Mouse (Mus musculus) midbrain, embryonic 11.5 days (tissue): Measurements from ENCODE around the gene Cyp11a1. TPM values are rescaled to one million over a fixed set of nuclear protein-coding genes. Genes with fewer than 3 reads are reported as not detected.

Source experiments
- ATAC-seq: fragments of 200-750 bp; cut with Nextera tagmentation; 2 replicates; pipeline ENCODE4 v1.8.0; 2017; ENCODE audit warnings: moderate TSS enrichment, moderate library complexity; ENCODE audit not compliant: low FRiP score
- DNase-seq: peaks from one replicate; pipeline ENCODE4 v3.0.0; 2015; ENCODE audit warnings: low spot score; ENCODE audit errors: missing footprints
- H3K27ac ChIP-seq: fragments of 300-500 bp; sonication (generic); 2 replicates; pipeline ENCODE4 v1.5.1; 2014; ENCODE audit warnings: low read depth, low read length
- H3K27me3 ChIP-seq: fragments of 300-500 bp; sonication (generic); 2 replicates; pipeline ENCODE4 v1.6.1; 2014; ENCODE audit warnings: mild to moderate bottlenecking, low read length, moderate library complexity, mixed read lengths; ENCODE audit not compliant: control insufficient read depth, insufficient read depth
- H3K36me3 ChIP-seq: fragments of 300-500 bp; sonication (generic); 2 replicates; pipeline ENCODE4 v1.6.1; 2014; ENCODE audit warnings: mild to moderate bottlenecking, low read length, moderate library complexity, mixed read lengths; ENCODE audit not compliant: control insufficient read depth, insufficient read depth
- H3K4me1 ChIP-seq: fragments of 300-500 bp; sonication (generic); 2 replicates; pipeline ENCODE4 v1.6.1; 2014; ENCODE audit warnings: low read length; ENCODE audit not compliant: control insufficient read depth, insufficient read depth
- H3K4me2 ChIP-seq: fragments of 300-500 bp; sonication (generic); 2 replicates; pipeline ENCODE4 v1.6.1; 2014; ENCODE audit warnings: mild to moderate bottlenecking, moderate library complexity
- H3K4me3 ChIP-seq: fragments of 300-500 bp; sonication (generic); 2 replicates; pipeline ENCODE4 v1.5.1; 2014; ENCODE audit warnings: low read depth, low read length
- H3K9ac ChIP-seq: fragments of 300-500 bp; sonication (generic); 2 replicates; pipeline ENCODE4 v1.6.1; 2014; ENCODE audit warnings: low read length
- H3K9me3 ChIP-seq: fragments of 300-500 bp; sonication (generic); 2 replicates; pipeline ENCODE4 v1.6.1; 2016; ENCODE audit warnings: low read length; ENCODE audit not compliant: control insufficient read depth
- WGBS: fragments of 180-500 bp; shearing (Covaris S2); extraction: QIAGEN DNeasy Blood & Tissue Kit; methylation state at CpG from one replicate; pipeline ENCODE4 v1.1.7; 2014; 5-methylcytosine and 5-hydroxymethylcytosine counted together
- polyA plus RNA-seq: library from polyadenylated mRNA; unstranded; fragments of >200 nt; fragmentation: Nextera tagmentation; extraction: Ambion mirVana; gene quantifications from 2 replicates; pipeline ENCODE4 v1.2.1, GENCODE M21; 2014

The Cyp11a1 gene
- polyA plus RNA-seq, 1 experiment from 2014 or later = not detected

- Histone ChIP-seq H3K27me3 (no peaks in the 10 kb centered on the region), H3K4me3 (no peak overlapping the region), H3K27ac (no peak overlapping the region), H3K4me1 (no peaks in the 10 kb centered on the region), H3K36me3 (no peaks in the 10 kb centered on the region), H3K4me2 (no peak overlapping the region), H3K9me3 (no peaks in the 10 kb centered on the region), H3K9ac (no peak overlapping the region)
- no peak for ATAC-seq
- no peak for DNase-seq
- 85% methylated on average over 6 of the region's 6 CpGs for WGBS
Measured at GRCm38 (mm10) chr9:58029635-58030034, 23.4 kb downstream of the Cyp11a1 start.

- Histone ChIP-seq H3K27me3 (no peaks in the 10 kb centered on the region), H3K36me3 (no peaks in the 10 kb centered on the region), H3K4me2 (no peak overlapping the region), H3K4me1 (no peaks in the 10 kb centered on the region), H3K4me3 (no peak overlapping the region), H3K9ac (no peak overlapping the region), H3K9me3 (no peaks in the 10 kb centered on the region), H3K27ac (no peak overlapping the region)
- no peak for DNase-seq
- ATAC-seq = no peak
- 92% methylated on average over 5 of the region's 5 CpGs for WGBS
Measured at GRCm38 (mm10) chr9:58031895-58032294, 25.7 kb downstream of the Cyp11a1 start.

GRCm38 (mm10) chr9:58035519-58035918 lies 29.3 kb downstream of the Cyp11a1 start:
- no peak overlapping the region for H3K4me2 ChIP-seq
- DNase-seq (no peak), ATAC-seq (no peak)
- no peak overlapping the region for H3K4me3 ChIP-seq
- H3K4me1 ChIP-seq = peaks cover under 1% of the 10 kb centered on the region
- H3K9ac ChIP-seq = no peak overlapping the region
- H3K27me3 ChIP-seq = no peaks in the 10 kb centered on the region
- H3K36me3 ChIP-seq = no peaks in the 10 kb centered on the region
- 84% methylated on average over 2 of the region's 2 CpGs for WGBS
- H3K9me3 ChIP-seq = no peaks in the 10 kb centered on the region
- no peak overlapping the region for H3K27ac ChIP-seq

- no peak for DNase-seq
- H3K36me3 ChIP-seq = no peaks in the 10 kb centered on the region
- ATAC-seq = no peak
- H3K4me1 ChIP-seq = peaks cover 7% of the 10 kb centered on the region
- H3K4me2 ChIP-seq = no peak overlapping the region
- WGBS = 76% methylated on average over 7 of the region's 7 CpGs
- no peak overlapping the region for H3K9ac ChIP-seq
- H3K27ac ChIP-seq = no peak overlapping the region
- H3K9me3 ChIP-seq = no peaks in the 10 kb centered on the region
- H3K27me3 ChIP-seq = no peaks in the 10 kb centered on the region
- no peak overlapping the region for H3K4me3 ChIP-seq
Measured at GRCm38 (mm10) chr9:58035951-58036698, 29.9 kb downstream of the Cyp11a1 start.

GRCm38 (mm10) chr9:58036961-58037360 lies 30.8 kb downstream of the Cyp11a1 start:
- H3K4me3 ChIP-seq = no peak overlapping the region
- 80% methylated on average over 4 of the region's 4 CpGs for WGBS
- H3K36me3 ChIP-seq = no peaks in the 10 kb centered on the region
- no peaks in the 10 kb centered on the region for H3K27me3 ChIP-seq
- ATAC-seq = no peak
- peaks cover 14% of the 10 kb centered on the region for H3K4me1 ChIP-seq
- no peaks in the 10 kb centered on the region for H3K9me3 ChIP-seq
- H3K27ac ChIP-seq = no peak overlapping the region
- no peak overlapping the region for H3K9ac ChIP-seq
- DNase-seq = no peak
- H3K4me2 ChIP-seq = no peak overlapping the region

GRCm38 (mm10) chr9:58038500-58039168 lies 32.4 kb downstream of the Cyp11a1 start:
- no peaks in the 10 kb centered on the region for H3K27me3 ChIP-seq
- H3K4me1 ChIP-seq = peaks cover 23% of the 10 kb centered on the region
- peak; percentile 84 for ATAC-seq
- no peak overlapping the region for H3K4me3 ChIP-seq
- no peak overlapping the region for H3K27ac ChIP-seq
- H3K4me2 ChIP-seq = no peak overlapping the region
- H3K36me3 ChIP-seq = no peaks in the 10 kb centered on the region
- WGBS = 22% methylated on average over 19 of the region's 19 CpGs
- no peaks in the 10 kb centered on the region for H3K9me3 ChIP-seq
- peak; percentile 96 for DNase-seq
- no peak overlapping the region for H3K9ac ChIP-seq

GRCm38 (mm10) chr9:58040977-58041376 lies 34.8 kb downstream of the Cyp11a1 start:
- Histone ChIP-seq H3K4me3 (no peak overlapping the region), H3K4me1 (peaks cover 42% of the 10 kb centered on the region), H3K27me3 (no peaks in the 10 kb centered on the region), H3K27ac (no peak overlapping the region), H3K9ac (no peak overlapping the region), H3K36me3 (no peaks in the 10 kb centered on the region), H3K4me2 (no peak overlapping the region), H3K9me3 (no peaks in the 10 kb centered on the region)
- no peak for ATAC-seq
- peak; percentile 85 for DNase-seq
- WGBS = 34% methylated on average over 4 of the region's 4 CpGs

- WGBS = 13% methylated on average over 10 of the region's 10 CpGs
- Histone ChIP-seq H3K4me1 (peaks cover 43% of the 10 kb centered on the region), H3K9me3 (no peaks in the 10 kb centered on the region), H3K27ac (peak overlapping the region; percentile 32; the same call in 1 of the 2 replicates), H3K4me3 (no peak overlapping the region), H3K27me3 (no peaks in the 10 kb centered on the region), H3K4me2 (no peak overlapping the region), H3K9ac (no peak overlapping the region; the same call in 1 of the 2 replicates), H3K36me3 (no peaks in the 10 kb centered on the region)
- ATAC-seq (no peak), DNase-seq (no peak)
Measured at GRCm38 (mm10) chr9:58042391-58042790, 36.2 kb downstream of the Cyp11a1 start.

GRCm38 (mm10) chr9:58043496-58044017 lies 37.3 kb downstream of the Cyp11a1 start:
- H3K27me3 ChIP-seq = no peaks in the 10 kb centered on the region
- H3K4me3 ChIP-seq = no peak overlapping the region
- H3K4me1 ChIP-seq = peaks cover 50% of the 10 kb centered on the region
- 0 out of 2 replicates have a peak overlapping the region, but pooled peaks have one; percentile 3 for H3K27ac ChIP-seq
- no peak overlapping the region for H3K4me2 ChIP-seq
- no peaks in the 10 kb centered on the region for H3K36me3 ChIP-seq
- no peaks in the 10 kb centered on the region for H3K9me3 ChIP-seq
- ATAC-seq = no peak
- WGBS = 83% methylated on average over 10 of the region's 10 CpGs
- peak; percentile 73 for DNase-seq
- no peak overlapping the region for H3K9ac ChIP-seq
